ENCODE assay signal across 8 mouse cellular contexts in genomic region chr4:62696699-62697404, GRCm38 (mm10).
DNase-seq lines count a peak whose midpoint lies in the region; ATAC-seq and TF ChIP-seq lines count a peak whose summit lies in the region.

No protein-coding gene starts in this region.

- 58% methylated on average over 7 of the region's 7 CpGs for WGBS in embryonic facial prominence, embryonic 14.5 days
- WGBS in embryonic facial prominence, embryonic 10.5 days: 65% methylated on average over 7 of the region's 7 CpGs
- 55% methylated on average over 7 of the region's 7 CpGs for WGBS in midbrain, postnatal 0 days

- no peaks in the 10 kb centered on the region for H3K27me3 ChIP-seq in embryonic facial prominence, embryonic 14.5 days (replicated peaks; ENCODE audit: control insufficient read depth, insufficient read depth, low read length)
- H3K27me3 ChIP-seq in embryonic facial prominence, embryonic 10.5 days (replicated peaks; ENCODE audit: low read depth, poor library complexity, severe bottlenecking): no peaks in the 10 kb centered on the region
- no peaks in the 10 kb centered on the region for H3K27me3 ChIP-seq in midbrain, postnatal 0 days (ENCODE audit: insufficient read depth, low read length)

- no peak for TF ChIP-seq CTCF in midbrain, postnatal 0 days (IDR thresholded peaks at IDR 0.05)

- peak; percentile 48 for DNase-seq in embryonic facial prominence, embryonic 14.5 days (ENCODE audit: low spot score)
- DNase-seq in embryonic facial prominence, embryonic 10.5 days (ENCODE audit: low spot score): no peak
- DNase-seq in right cerebral cortex, postnatal 14 days: peak; percentile 40
- no peak for DNase-seq in right cerebral cortex, postnatal 36 days (ENCODE audit: low spot score in 2 of 2)
- peak; percentile 76 for DNase-seq in heart, postnatal 4 days
- peak; percentile 57 for DNase-seq in midbrain, postnatal 0 days (ENCODE audit: low spot score)
- no peak for DNase-seq in ovary, postnatal 10 days (ENCODE audit: low spot score)
- DNase-seq in retina, postnatal 1 day: no peak

- H3K9me3 ChIP-seq in embryonic facial prominence, embryonic 14.5 days (ENCODE audit: control insufficient read depth, low read length): no peaks in the 10 kb centered on the region
- no peaks in the 10 kb centered on the region for H3K9me3 ChIP-seq in embryonic facial prominence, embryonic 10.5 days
- no peaks in the 10 kb centered on the region for H3K9me3 ChIP-seq in midbrain, postnatal 0 days (ENCODE audit: low read length)

- H3K27ac ChIP-seq in embryonic facial prominence, embryonic 14.5 days (replicated peaks; ENCODE audit: low read depth, low read length): peak overlapping the region; percentile 44
- no peak overlapping the region for H3K27ac ChIP-seq in embryonic facial prominence, embryonic 10.5 days (replicated peaks)
- H3K27ac ChIP-seq in midbrain, postnatal 0 days (ENCODE audit: low read depth, low read length): no peak overlapping the region; the same call in 1 of the 2 replicates

- no peak for ATAC-seq in embryonic facial prominence, embryonic 14.5 days (ENCODE audit: low read depth)
- ATAC-seq in midbrain, postnatal 0 days (ENCODE audit: low FRiP score): no peak

- 0 out of 2 replicates have a peak overlapping the region, but pooled peaks have one; percentile 6 for H3K9ac ChIP-seq in embryonic facial prominence, embryonic 14.5 days (ENCODE audit: low read depth, low read length)
- no peak overlapping the region for H3K9ac ChIP-seq in midbrain, postnatal 0 days (replicated peaks; ENCODE audit: low read length, poor library complexity, severe bottlenecking)

- peaks cover 34% of the 10 kb centered on the region for H3K36me3 ChIP-seq in embryonic facial prominence, embryonic 14.5 days (ENCODE audit: control insufficient read depth, insufficient read depth, low read length)
- peaks cover 74% of the 10 kb centered on the region for H3K36me3 ChIP-seq in embryonic facial prominence, embryonic 10.5 days (replicated peaks)
- peaks cover 29% of the 10 kb centered on the region for H3K36me3 ChIP-seq in midbrain, postnatal 0 days (ENCODE audit: insufficient read depth, low read length)

- H3K4me1 ChIP-seq in embryonic facial prominence, embryonic 14.5 days (ENCODE audit: control insufficient read depth, insufficient read depth, low read length): peaks cover 25% of the 10 kb centered on the region
- H3K4me1 ChIP-seq in embryonic facial prominence, embryonic 10.5 days: peaks cover 56% of the 10 kb centered on the region
- peaks cover 6% of the 10 kb centered on the region; the same call in 1 of the 2 replicates for H3K4me1 ChIP-seq in midbrain, postnatal 0 days (ENCODE audit: insufficient read depth, low read length)

- H3K4me2 ChIP-seq in embryonic facial prominence, embryonic 14.5 days (ENCODE audit: low read depth, low read length): no peak overlapping the region
- no peak overlapping the region for H3K4me2 ChIP-seq in midbrain, postnatal 0 days (ENCODE audit: low read depth, low read length, poor library complexity, severe bottlenecking)

- no peak overlapping the region for H3K4me3 ChIP-seq in embryonic facial prominence, embryonic 14.5 days (ENCODE audit: low read depth, low read length)
- H3K4me3 ChIP-seq in embryonic facial prominence, embryonic 10.5 days: no peak overlapping the region
- no peak overlapping the region for H3K4me3 ChIP-seq in midbrain, postnatal 0 days (ENCODE audit: low read depth, low read length)

Comparison
In these comparisons a context has a peak if more than half of its experiments do, and no peak if none do; other contexts are left out.
1. DNase-seq: peak in embryonic facial prominence, embryonic 14.5 days (single experiment), right cerebral cortex, postnatal 14 days (single experiment), heart, postnatal 4 days (single experiment) and midbrain, postnatal 0 days (single experiment); none in embryonic facial prominence, embryonic 10.5 days (single experiment), right cerebral cortex, postnatal 36 days (0 of 2), ovary, postnatal 10 days (single experiment) and retina, postnatal 1 day (single experiment).